Mouse (Mus musculus) bone marrow, adult 2 months (tissue): ENCODE measurements at regions not wholly inside any gene's neighbourhood (a gene's known extent, or its start where the extent isn't known, plus 50 kb on each side); places are given as distances from the start of the nearest gene placed in this dataset.

Source experiments
- CTCF ChIP-seq: fragments of 200-500 bp; IDR thresholded peaks from 2 replicates; pipeline ENCODE4 v1.5.1; 2011; ENCODE audit warnings: low read length, control low read depth; ENCODE audit not compliant: control insufficient read depth, insufficient read depth
- POLR2A ChIP-seq: fragments of 200-500 bp; IDR thresholded peaks from 2 replicates; pipeline ENCODE4 v1.6.1; 2011; ENCODE audit warnings: low read depth, mild to moderate bottlenecking, control low read depth, low read length, borderline replicate concordance; ENCODE audit not compliant: control insufficient read depth

GRCm38 (mm10) chr5:112120766-112121165, 131.6 kb downstream of the Cryba4 start:
- TF ChIP-seq CTCF (no peak), POLR2A (no peak)
